Mouse (Mus musculus): ENCODE measurements at regions not wholly inside any gene's neighbourhood (a gene's known extent, or its start where the extent isn't known, plus 50 kb on each side); places are given as distances from the start of the nearest gene placed in this dataset.

- TF ChIP-seq CTCF (IDR thresholded peaks at IDR 0.05; ENCODE audit: low read depth, low read length) (no peak), POLR2A (IDR thresholded peaks at IDR 0.05; ENCODE audit: borderline replicate concordance, low read depth, low read length) (no peak)
Measured at GRCm38 (mm10) chr4:131538237-131538636, 299.9 kb downstream of the Ptpru start.

All from bone marrow macrophage, adult 2 months (primary cell).